Mouse (Mus musculus) heart, adult 2 months (tissue): Measurements from ENCODE around the gene Fgf18.

Source experiments
- CTCF ChIP-seq: fragments of 200-600 bp; IDR thresholded peaks from 2 replicates; pipeline ENCODE4 v1.8.1; 2022; ENCODE audit warnings: antibody characterized with exemption, mild to moderate bottlenecking, moderate library complexity
- EP300 ChIP-seq: fragments of 200-500 bp; IDR thresholded peaks from 2 replicates; pipeline ENCODE4 v1.6.1; 2011; ENCODE audit warnings: low read depth, low read length, control low read depth; ENCODE audit not compliant: insufficient read depth
- POLR2A ChIP-seq: fragments of 200-500 bp; IDR thresholded peaks from 2 replicates; pipeline ENCODE4 v1.6.1; 2011; ENCODE audit warnings: mild to moderate bottlenecking, low read depth, low read length, control low read depth; ENCODE audit not compliant: insufficient read depth

- TF ChIP-seq CTCF (no peak), POLR2A (no peak), EP300 (no peak)
Observed at GRCm38 (mm10) chr11:33099425-33099824, 47.8 kb downstream of the Fgf18 start.
